Mouse (Mus musculus) hindbrain, embryonic 11.5 days (tissue): ENCODE data around the gene Btla. TPM values are rescaled to one million over a fixed set of nuclear protein-coding genes. Genes with fewer than 3 reads are reported as not detected.

Source experiments
- ATAC-seq: fragments of 200-750 bp; cut with Nextera tagmentation; 2 replicates; pipeline ENCODE4 v1.8.0; 2017; ENCODE audit warnings: mild to moderate bottlenecking, moderate TSS enrichment, moderate library complexity; ENCODE audit not compliant: low FRiP score
- DNase-seq: peaks from one replicate; pipeline ENCODE4 v3.0.0-alpha.2; 2015; ENCODE audit warnings: low spot score
- H3K27ac ChIP-seq: fragments of 300-500 bp; sonication (generic); 2 replicates; pipeline ENCODE4 v1.5.1; 2014; ENCODE audit warnings: mild to moderate bottlenecking, low read depth, low read length
- H3K27me3 ChIP-seq: fragments of 300-500 bp; sonication (generic); 2 replicates; pipeline ENCODE4 v1.6.1; 2014; ENCODE audit warnings: mild to moderate bottlenecking, low read length, moderate library complexity, mixed read lengths; ENCODE audit not compliant: control insufficient read depth, insufficient read depth
- H3K36me3 ChIP-seq: fragments of 300-500 bp; sonication (generic); 2 replicates; pipeline ENCODE4 v1.6.1; 2014; ENCODE audit warnings: mild to moderate bottlenecking, low read length, moderate library complexity, mixed read lengths; ENCODE audit not compliant: control insufficient read depth, insufficient read depth
- H3K4me1 ChIP-seq: fragments of 300-500 bp; sonication (generic); replicated peaks from 2 replicates; pipeline ENCODE4 v1.6.1; 2014; ENCODE audit warnings: low read length, mixed read lengths; ENCODE audit not compliant: control insufficient read depth, insufficient read depth
- H3K4me2 ChIP-seq: fragments of 300-500 bp; sonication (generic); replicated peaks from 2 replicates; pipeline ENCODE4 v1.6.1; 2014; ENCODE audit warnings: mild to moderate bottlenecking, low read depth, low read length
- H3K4me3 ChIP-seq: fragments of 300-500 bp; sonication (generic); 2 replicates; pipeline ENCODE4 v1.5.1; 2014; ENCODE audit warnings: low read depth, low read length
- H3K9ac ChIP-seq: fragments of 300-500 bp; sonication (generic); 2 replicates; pipeline ENCODE4 v1.6.1; 2014; ENCODE audit warnings: low read depth, low read length
- H3K9me3 ChIP-seq: fragments of 300-500 bp; sonication (generic); 2 replicates; pipeline ENCODE4 v1.6.1; 2016; ENCODE audit warnings: low read length; ENCODE audit not compliant: control insufficient read depth
- WGBS: fragments of 180-500 bp; shearing (Covaris S2); extraction: QIAGEN DNeasy Blood & Tissue Kit; methylation state at CpG from one replicate; pipeline ENCODE4 v1.1.7; 2014; 5-methylcytosine and 5-hydroxymethylcytosine counted together
- polyA plus RNA-seq: library from polyadenylated mRNA; unstranded; fragments of >200 nt; fragmentation: Nextera tagmentation; extraction: Ambion mirVana; gene quantifications from 2 replicates; pipeline ENCODE4 v1.2.1, GENCODE M21; 2014

Gene Btla
- polyA plus RNA-seq, 1 experiment from 2014 or later, result 0.73 TPM

DNA sequence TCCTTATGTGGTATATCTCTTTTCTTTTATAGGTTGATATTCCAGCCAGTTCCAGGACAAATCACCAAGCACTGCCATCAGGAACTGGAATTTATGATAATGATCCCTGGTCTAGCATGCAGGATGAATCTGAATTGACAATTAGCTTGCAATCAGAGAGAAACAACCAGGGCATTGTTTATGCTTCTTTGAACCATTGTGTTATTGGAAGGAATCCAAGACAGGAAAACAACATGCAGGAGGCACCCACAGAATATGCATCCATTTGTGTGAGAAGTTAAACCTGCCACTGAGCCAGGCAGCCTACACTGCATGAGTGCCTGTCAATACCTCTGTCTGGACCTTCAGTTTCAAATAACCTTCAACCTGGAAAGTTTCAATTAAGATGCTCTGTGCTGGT, 26.2 kb downstream of the Btla start:
- Histone ChIP-seq H3K27ac (no peak overlapping the region), H3K36me3 (no peaks in the 10 kb centered on the region), H3K4me2 (no peak overlapping the region), H3K4me3 (no peak overlapping the region), H3K27me3 (no peaks in the 10 kb centered on the region), H3K9me3 (no peaks in the 10 kb centered on the region), H3K4me1 (no peaks in the 10 kb centered on the region), H3K9ac (no peak overlapping the region)
- no peak for ATAC-seq
- no peak for DNase-seq

DNA sequence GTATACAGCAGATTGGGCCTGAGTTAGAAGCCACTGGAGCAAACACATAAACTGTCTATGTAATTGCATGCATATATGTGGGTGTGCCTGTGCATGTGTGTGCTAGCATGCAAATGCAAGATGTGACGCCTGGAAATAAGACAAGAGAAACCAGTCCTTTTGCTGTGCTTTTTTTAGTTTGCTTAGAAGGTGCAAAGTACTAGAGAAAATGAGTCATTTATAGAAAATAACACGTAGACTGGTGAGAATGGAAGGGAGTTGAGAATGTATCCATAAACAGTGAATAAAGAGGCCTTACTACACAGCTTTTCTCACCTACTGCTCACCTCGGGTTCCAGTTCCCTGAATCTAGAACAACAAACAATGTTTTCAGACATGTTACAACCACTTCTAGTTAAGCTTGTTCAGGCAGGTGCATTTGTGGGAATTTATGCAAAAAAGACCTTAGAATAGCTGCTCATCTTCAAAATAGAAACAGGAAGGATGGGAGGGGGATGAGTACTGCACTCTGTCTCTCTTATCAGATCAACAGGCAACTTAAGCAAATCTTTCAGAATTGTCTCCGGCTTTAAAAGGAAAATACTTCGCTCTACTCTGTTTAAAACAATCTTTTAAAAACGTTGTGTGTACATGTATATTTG, 27.8 kb downstream of the Btla start:
- H3K27me3 ChIP-seq, result no peaks in the 10 kb centered on the region
- no peaks in the 10 kb centered on the region for H3K9me3 ChIP-seq
- no peaks in the 10 kb centered on the region for H3K4me1 ChIP-seq
- no peak for ATAC-seq
- no peak overlapping the region for H3K4me2 ChIP-seq
- no peak overlapping the region for H3K27ac ChIP-seq
- no peaks in the 10 kb centered on the region for H3K36me3 ChIP-seq
- H3K4me3 ChIP-seq, result no peak overlapping the region
- DNase-seq, result no peak
- no peak overlapping the region for H3K9ac ChIP-seq
- WGBS, result 81% methylated on average over 6 of the region's 6 CpGs

DNA sequence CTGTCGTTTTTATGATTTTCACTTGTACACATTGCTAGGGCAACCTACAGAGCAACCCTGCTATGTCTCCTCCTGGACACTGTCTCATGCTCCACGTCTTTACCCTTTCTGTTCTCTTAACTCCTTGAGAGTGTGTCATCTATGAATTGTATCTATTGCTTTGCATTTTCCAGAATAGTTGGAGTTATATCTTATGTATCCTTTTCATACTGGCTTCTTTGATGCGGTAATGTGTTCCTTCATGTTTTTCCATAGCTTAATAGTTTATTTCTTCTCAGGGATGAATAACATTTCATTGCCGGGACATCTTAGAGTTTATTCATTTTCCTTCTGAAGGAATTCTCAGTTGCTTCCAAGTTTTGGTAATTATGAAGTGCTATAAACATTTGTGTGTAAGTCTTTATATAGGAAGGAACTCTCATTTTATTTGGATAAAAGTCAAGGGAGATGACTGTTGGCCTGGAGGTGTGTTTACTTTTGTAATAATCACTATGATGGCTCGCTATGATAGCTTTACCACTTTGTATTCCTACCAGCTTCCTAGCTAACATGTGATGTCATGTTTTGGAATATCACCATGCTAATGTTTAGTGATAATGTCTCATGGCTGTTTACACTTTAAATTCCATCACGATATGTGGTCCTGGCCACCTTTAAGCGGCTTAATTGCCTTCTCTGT, 31.2 kb downstream of the Btla start:
- ATAC-seq (no peak), DNase-seq (no peak)
- H3K9ac ChIP-seq, result no peak overlapping the region
- H3K9me3 ChIP-seq, result no peaks in the 10 kb centered on the region
- no peak overlapping the region for H3K4me2 ChIP-seq
- no peaks in the 10 kb centered on the region for H3K27me3 ChIP-seq
- H3K4me1 ChIP-seq, result no peaks in the 10 kb centered on the region
- H3K27ac ChIP-seq, result no peak overlapping the region
- WGBS, result 90% methylated on average over 7 of the region's 7 CpGs
- H3K36me3 ChIP-seq, result no peaks in the 10 kb centered on the region
- H3K4me3 ChIP-seq, result no peak overlapping the region

DNA sequence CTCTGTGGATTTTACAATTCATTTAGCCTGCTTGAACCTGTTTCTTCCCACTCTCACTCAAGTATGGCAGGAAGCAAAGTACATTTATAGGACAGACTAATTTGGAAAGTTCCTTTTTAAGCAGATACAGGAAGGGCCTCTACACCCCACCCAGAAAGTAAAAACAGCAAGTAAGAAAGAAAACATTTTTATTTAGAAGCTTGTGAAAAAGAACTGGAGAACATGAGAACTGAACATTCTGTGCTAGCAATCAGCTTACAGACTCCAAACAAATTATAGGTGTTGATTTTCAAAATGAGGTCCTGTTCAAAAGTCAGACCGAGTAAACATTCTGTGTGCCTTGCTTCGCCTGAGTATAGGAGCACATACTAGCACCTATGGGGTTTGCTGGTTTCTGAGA, 32.8 kb downstream of the Btla start:
- Histone ChIP-seq H3K9me3 (no peaks in the 10 kb centered on the region), H3K4me1 (no peaks in the 10 kb centered on the region), H3K36me3 (no peaks in the 10 kb centered on the region), H3K4me3 (no peak overlapping the region), H3K27ac (no peak overlapping the region), H3K27me3 (no peaks in the 10 kb centered on the region), H3K4me2 (no peak overlapping the region), H3K9ac (no peak overlapping the region)
- no peak for ATAC-seq
- DNase-seq, result no peak
- WGBS, result 89% methylated on average over 2 of the region's 2 CpGs

DNA sequence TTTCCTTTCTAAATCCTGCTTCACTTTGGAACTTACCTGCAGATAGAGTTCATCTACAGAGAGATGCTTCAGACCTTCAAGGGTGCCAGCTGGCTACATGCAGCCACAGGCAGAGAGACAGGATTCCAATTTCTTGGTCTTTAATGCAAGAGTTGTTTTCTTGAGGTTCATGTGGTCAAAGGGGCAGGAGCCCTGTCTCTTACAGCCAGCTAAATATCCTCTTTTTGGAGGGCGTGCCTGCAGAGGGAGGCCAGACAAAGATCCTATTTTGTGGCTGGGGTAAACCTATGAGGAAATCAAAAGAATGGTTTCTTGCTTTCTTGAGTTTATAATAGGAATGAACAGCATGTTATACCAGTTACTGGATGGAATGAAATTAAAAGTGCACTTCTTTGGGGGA, 33.5 kb downstream of the Btla start:
- Histone ChIP-seq H3K27ac (no peak overlapping the region), H3K4me2 (no peak overlapping the region), H3K4me3 (no peak overlapping the region), H3K9ac (no peak overlapping the region), H3K36me3 (no peaks in the 10 kb centered on the region), H3K27me3 (no peaks in the 10 kb centered on the region), H3K4me1 (no peaks in the 10 kb centered on the region), H3K9me3 (no peaks in the 10 kb centered on the region)
- DNase-seq, result no peak
- no peak for ATAC-seq
- WGBS, result 74% methylated on average over 1 of the region's 1 CpGs

DNA sequence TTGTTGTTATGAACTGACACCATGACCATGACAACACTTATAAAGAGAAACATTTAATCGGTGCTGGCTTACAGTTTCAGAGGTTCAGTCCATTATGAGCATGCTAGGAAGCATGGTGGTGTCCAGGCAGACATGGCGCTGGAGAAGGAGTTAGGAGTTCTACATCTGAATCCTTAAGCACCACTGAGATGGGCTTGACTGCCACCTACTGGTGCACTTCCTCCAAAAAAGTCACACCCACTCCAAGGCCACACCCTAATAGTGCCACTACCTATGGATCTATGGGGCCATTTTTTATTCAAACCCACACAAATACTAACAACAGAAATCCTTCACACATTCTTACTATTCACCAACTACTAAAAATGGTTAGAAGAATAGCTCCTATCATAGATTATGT, 35.5 kb downstream of the Btla start:
- Histone ChIP-seq H3K27me3 (no peaks in the 10 kb centered on the region), H3K4me3 (no peak overlapping the region), H3K36me3 (no peaks in the 10 kb centered on the region), H3K4me1 (no peaks in the 10 kb centered on the region), H3K27ac (no peak overlapping the region), H3K4me2 (no peak overlapping the region), H3K9ac (no peak overlapping the region), H3K9me3 (no peaks in the 10 kb centered on the region)
- 86% methylated on average over 2 of the region's 2 CpGs for WGBS
- no peak for DNase-seq
- ATAC-seq, result no peak

DNA sequence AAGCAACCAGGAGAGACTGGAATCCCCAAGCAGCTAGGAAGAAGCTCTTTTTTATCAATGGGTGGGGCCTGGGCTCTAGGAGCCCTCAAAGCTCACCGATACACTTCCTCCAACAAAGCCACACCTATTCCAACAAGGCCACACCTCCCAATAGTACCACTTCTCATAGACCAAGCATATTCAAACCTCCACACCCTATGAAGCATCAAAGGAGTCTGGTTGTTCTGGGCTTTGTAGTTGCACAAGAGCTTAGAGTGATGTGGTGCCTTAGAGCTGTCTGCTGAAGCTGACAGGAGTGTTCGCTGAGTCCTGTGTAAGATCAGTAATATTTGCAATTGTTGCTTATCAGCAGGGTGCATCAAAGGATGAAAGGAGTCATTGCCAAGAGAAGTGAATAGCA, 37.2 kb downstream of the Btla start:
- H3K4me2 ChIP-seq, result no peak overlapping the region
- H3K9ac ChIP-seq, result no peak overlapping the region
- H3K36me3 ChIP-seq, result no peaks in the 10 kb centered on the region
- no peak for ATAC-seq
- H3K4me1 ChIP-seq, result no peaks in the 10 kb centered on the region
- H3K4me3 ChIP-seq, result no peak overlapping the region
- H3K27ac ChIP-seq, result no peak overlapping the region
- H3K9me3 ChIP-seq, result no peaks in the 10 kb centered on the region
- no peak for DNase-seq
- WGBS, result 88% methylated on average over 2 of the region's 2 CpGs
- no peaks in the 10 kb centered on the region for H3K27me3 ChIP-seq

DNA sequence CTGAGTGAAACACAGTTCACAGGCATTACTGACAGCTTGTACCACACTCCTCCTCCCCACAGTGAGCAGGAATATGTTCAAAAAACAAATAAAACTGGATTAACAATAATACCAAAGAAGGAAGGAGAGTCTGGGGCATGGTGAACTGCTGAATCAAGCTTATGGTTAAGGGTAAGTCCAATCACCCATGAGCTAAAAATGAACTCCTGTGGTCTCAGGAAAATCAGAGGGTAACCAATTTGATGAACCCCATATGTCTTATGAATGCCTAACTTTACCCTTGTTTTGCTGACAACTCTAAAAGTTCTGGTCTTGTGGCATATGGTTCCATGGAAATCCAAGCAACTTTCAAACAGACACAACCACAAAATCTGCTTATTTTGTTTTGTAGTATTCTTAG, 37.9 kb downstream of the Btla start:
- no peaks in the 10 kb centered on the region for H3K9me3 ChIP-seq
- H3K4me2 ChIP-seq, result no peak overlapping the region
- no peaks in the 10 kb centered on the region for H3K36me3 ChIP-seq
- DNase-seq (no peak), ATAC-seq (no peak)
- H3K4me3 ChIP-seq, result no peak overlapping the region
- no peak overlapping the region for H3K9ac ChIP-seq
- H3K4me1 ChIP-seq, result no peaks in the 10 kb centered on the region
- no peaks in the 10 kb centered on the region for H3K27me3 ChIP-seq
- no peak overlapping the region for H3K27ac ChIP-seq

DNA sequence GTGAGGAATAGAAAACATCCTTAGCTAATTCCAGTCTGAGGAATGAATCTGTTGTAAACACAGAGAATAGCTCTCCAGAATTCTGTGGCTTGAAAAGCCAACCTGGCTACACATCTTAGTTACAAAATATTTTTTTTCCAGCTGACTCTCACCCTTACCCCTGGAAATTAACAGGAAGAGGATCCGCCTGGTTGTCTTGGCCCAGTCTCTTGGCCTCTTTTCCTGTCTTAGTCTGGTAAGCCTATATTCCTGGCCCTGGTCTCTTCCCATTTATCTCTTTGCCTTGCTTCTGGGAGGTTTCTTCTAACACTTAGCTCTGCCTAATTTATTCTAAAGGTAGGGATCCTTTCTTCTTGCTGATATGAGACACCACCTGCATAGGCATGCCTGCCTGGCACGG, 45.8 kb downstream of the Btla start:
- H3K36me3 ChIP-seq, result no peaks in the 10 kb centered on the region
- no peak overlapping the region for H3K9ac ChIP-seq
- ATAC-seq (no peak), DNase-seq (no peak)
- H3K4me3 ChIP-seq, result no peak overlapping the region
- 86% methylated on average over 2 of the region's 2 CpGs for WGBS
- H3K27ac ChIP-seq, result no peak overlapping the region
- no peaks in the 10 kb centered on the region for H3K9me3 ChIP-seq
- H3K4me1 ChIP-seq, result no peaks in the 10 kb centered on the region
- H3K4me2 ChIP-seq, result no peak overlapping the region
- no peaks in the 10 kb centered on the region for H3K27me3 ChIP-seq
